Mouse (Mus musculus) intestine, embryonic 16.5 days (tissue): ENCODE measurements around the gene Sept9. TPM values are rescaled to one million over a fixed set of nuclear protein-coding genes. Genes with fewer than 3 reads are reported as not detected.

Source experiments
- ATAC-seq: fragments of 200-750 bp; cut with Nextera tagmentation; 2 replicates; pipeline ENCODE4 v1.8.0; 2017; ENCODE audit warnings: moderate TSS enrichment, moderate library complexity
- H3K27ac ChIP-seq: fragments of 300-500 bp; sonication (generic); 2 replicates; pipeline ENCODE4 v1.5.1; 2014; ENCODE audit warnings: mild to moderate bottlenecking, low read length
- H3K27me3 ChIP-seq: fragments of 300-500 bp; sonication (generic); replicated peaks from 2 replicates; pipeline ENCODE4 v1.6.1; 2014; ENCODE audit warnings: low read length, control low read depth, mixed read lengths; ENCODE audit not compliant: control insufficient read depth, insufficient read depth
- H3K36me3 ChIP-seq: fragments of 300-500 bp; sonication (generic); 2 replicates; pipeline ENCODE4 v1.6.1; 2014; ENCODE audit warnings: low read length, control low read depth; ENCODE audit not compliant: control insufficient read depth, insufficient read depth
- H3K4me1 ChIP-seq: fragments of 300-500 bp; sonication (generic); 2 replicates; pipeline ENCODE4 v1.6.1; 2014; ENCODE audit warnings: low read length, control low read depth, mixed read lengths; ENCODE audit not compliant: control insufficient read depth, insufficient read depth
- H3K4me2 ChIP-seq: fragments of 300-500 bp; sonication (generic); 2 replicates; pipeline ENCODE4 v1.6.1; 2014; ENCODE audit warnings: low read depth, low read length, control low read depth
- H3K4me3 ChIP-seq: fragments of 300-500 bp; sonication (generic); 2 replicates; pipeline ENCODE4 v1.5.1; 2014; ENCODE audit warnings: mild to moderate bottlenecking, low read length
- H3K9ac ChIP-seq: fragments of 300-500 bp; sonication (generic); 2 replicates; pipeline ENCODE4 v1.6.1; 2014; ENCODE audit warnings: low read depth, low read length
- H3K9me3 ChIP-seq: fragments of 300-500 bp; sonication (generic); 2 replicates; pipeline ENCODE4 v1.6.1; 2016; ENCODE audit warnings: low read length, control low read depth; ENCODE audit not compliant: control insufficient read depth
- WGBS: fragments of 180-500 bp; shearing (Covaris S2); extraction: QIAGEN DNeasy Blood & Tissue Kit; methylation state at CpG from one replicate; pipeline ENCODE4 v1.1.7; 2014; 5-methylcytosine and 5-hydroxymethylcytosine counted together
- polyA plus RNA-seq: library from polyadenylated mRNA; unstranded; fragments of >200 nt; fragmentation: Nextera tagmentation; extraction: Ambion mirVana; gene quantifications from 2 replicates; pipeline ENCODE4 v1.2.1, GENCODE M21; 2015

Sept9 gene
- polyA plus RNA-seq, 1 experiment from 2014 or later = 183 TPM

GRCm38 (mm10) chr11:117330076-117330950 is 130.9 kb downstream of the Sept9 start:
- 0 out of 2 replicates have a peak overlapping the region, but pooled peaks have one; percentile 74 for H3K9ac ChIP-seq
- 68% methylated on average over 12 of the region's 12 CpGs for WGBS
- H3K4me1 ChIP-seq = peaks cover 80% of the 10 kb centered on the region

GRCm38 (mm10) chr11:117330951-117331254 is 131.4 kb downstream of the Sept9 start:
- no peaks in the 10 kb centered on the region for H3K36me3 ChIP-seq
- H3K9me3 ChIP-seq = no peaks in the 10 kb centered on the region
- 0 out of 2 replicates have a peak overlapping the region, but pooled peaks have one; percentile 74 for H3K9ac ChIP-seq
- no peak overlapping the region for H3K4me3 ChIP-seq
- 0 out of 2 replicates have a peak overlapping the region, but pooled peaks have one; percentile 93 for H3K4me2 ChIP-seq
- peaks cover 80% of the 10 kb centered on the region for H3K4me1 ChIP-seq
- H3K27me3 ChIP-seq = no peaks in the 10 kb centered on the region
- peak overlapping the region; percentile 95 for H3K27ac ChIP-seq
- 37% methylated on average over 7 of the region's 7 CpGs for WGBS
- ATAC-seq = no peak

More at GRCm38 (mm10) chr11:117330076-117330950, 130.9 kb downstream of the Sept9 start:
- Histone ChIP-seq H3K27me3 (no peaks in the 10 kb centered on the region), H3K27ac (peak overlapping the region; percentile 95), H3K9me3 (no peaks in the 10 kb centered on the region), H3K4me3 (no peak overlapping the region), H3K36me3 (no peaks in the 10 kb centered on the region), H3K4me2 (no peak overlapping the region)
- no peak for ATAC-seq

GRCm38 (mm10) chr11:117331361-117332241 is 132.1 kb downstream of the Sept9 start:
- 4% methylated on average over 17 of the region's 17 CpGs for WGBS
- H3K4me3 ChIP-seq = peak overlapping the region; percentile 57
- no peaks in the 10 kb centered on the region for H3K36me3 ChIP-seq
- no peaks in the 10 kb centered on the region for H3K27me3 ChIP-seq
- peak overlapping the region; percentile 93 for H3K4me2 ChIP-seq
- no peaks in the 10 kb centered on the region for H3K9me3 ChIP-seq
- ATAC-seq = peak; percentile 7; the same call in 1 of the 2 replicates
- peak overlapping the region; percentile 74 for H3K9ac ChIP-seq
- peak overlapping the region; percentile 95 for H3K27ac ChIP-seq
- H3K4me1 ChIP-seq = peaks cover 79% of the 10 kb centered on the region

- peaks cover 79% of the 10 kb centered on the region for H3K4me1 ChIP-seq
- WGBS = 2% methylated on average over 37 of the region's 37 CpGs
- ATAC-seq = peak; percentile 73
Measured at GRCm38 (mm10) chr11:117332242-117333149, 133.0 kb downstream of the Sept9 start.

GRCm38 (mm10) chr11:117333150-117333715 is 133.8 kb downstream of the Sept9 start:
- peak overlapping the region; percentile 74 for H3K9ac ChIP-seq
- ATAC-seq = no peak

More at GRCm38 (mm10) chr11:117332242-117333149, 133.0 kb downstream of the Sept9 start:
- Histone ChIP-seq H3K9me3 (no peaks in the 10 kb centered on the region), H3K4me2 (peak overlapping the region; percentile 93), H3K27ac (peak overlapping the region; percentile 95), H3K36me3 (no peaks in the 10 kb centered on the region), H3K9ac (peak overlapping the region; percentile 74), H3K27me3 (no peaks in the 10 kb centered on the region), H3K4me3 (peak overlapping the region; percentile 57)

GRCm38 (mm10) chr11:117334101-117334500 is 134.6 kb downstream of the Sept9 start:
- 15% methylated on average over 6 of the region's 6 CpGs for WGBS
- H3K4me3 ChIP-seq = peak overlapping the region; percentile 57
- no peaks in the 10 kb centered on the region for H3K9me3 ChIP-seq
- peaks cover 84% of the 10 kb centered on the region for H3K4me1 ChIP-seq
- no peaks in the 10 kb centered on the region for H3K36me3 ChIP-seq
- peak overlapping the region; percentile 95 for H3K27ac ChIP-seq
- peak overlapping the region; percentile 93 for H3K4me2 ChIP-seq
- peak overlapping the region; percentile 74 for H3K9ac ChIP-seq
- no peaks in the 10 kb centered on the region for H3K27me3 ChIP-seq
- peak; percentile 70 for ATAC-seq

More at GRCm38 (mm10) chr11:117333150-117333715, 133.8 kb downstream of the Sept9 start:
- peak overlapping the region; percentile 57 for H3K4me3 ChIP-seq
- no peaks in the 10 kb centered on the region for H3K27me3 ChIP-seq
- peak overlapping the region; percentile 93 for H3K4me2 ChIP-seq
- no peaks in the 10 kb centered on the region for H3K36me3 ChIP-seq
- peak overlapping the region; percentile 95 for H3K27ac ChIP-seq
- H3K4me1 ChIP-seq = peaks cover 79% of the 10 kb centered on the region
- H3K9me3 ChIP-seq = no peaks in the 10 kb centered on the region
- WGBS = 26% methylated on average over 13 of the region's 13 CpGs

GRCm38 (mm10) chr11:117335146-117335545 is 135.7 kb downstream of the Sept9 start:
- H3K4me1 ChIP-seq = peaks cover 94% of the 10 kb centered on the region
- H3K27me3 ChIP-seq = no peaks in the 10 kb centered on the region
- H3K9ac ChIP-seq = peak overlapping the region; percentile 74
- peak overlapping the region; percentile 44 for H3K4me3 ChIP-seq
- ATAC-seq = no peak
- H3K4me2 ChIP-seq = peak overlapping the region; percentile 56
- H3K9me3 ChIP-seq = no peaks in the 10 kb centered on the region
- 83% methylated on average over 2 of the region's 2 CpGs for WGBS
- no peaks in the 10 kb centered on the region for H3K36me3 ChIP-seq
- H3K27ac ChIP-seq = peak overlapping the region; percentile 95

GRCm38 (mm10) chr11:117336081-117336788 is 136.8 kb downstream of the Sept9 start:
- Histone ChIP-seq H3K9me3 (no peaks in the 10 kb centered on the region), H3K36me3 (no peaks in the 10 kb centered on the region), H3K27ac (peak overlapping the region; percentile 58), H3K4me1 (peaks cover 95% of the 10 kb centered on the region), H3K9ac (no peak overlapping the region; the same call in 1 of the 2 replicates), H3K4me2 (peak overlapping the region; percentile 34), H3K27me3 (no peaks in the 10 kb centered on the region), H3K4me3 (no peak overlapping the region)
- WGBS = 62% methylated on average over 7 of the region's 7 CpGs
- no peak for ATAC-seq
